Mouse (Mus musculus) hindbrain, embryonic 11.5 days (tissue): ENCODE measurements at regions not wholly inside any gene's neighbourhood (a gene's known extent, or its start where the extent isn't known, plus 50 kb on each side); places are given as distances from the start of the nearest gene placed in this dataset.

Source experiments
- ATAC-seq: fragments of 200-750 bp; cut with Nextera tagmentation; 2 replicates; pipeline ENCODE4 v1.8.0; 2017; ENCODE audit warnings: mild to moderate bottlenecking, moderate TSS enrichment, moderate library complexity; ENCODE audit not compliant: low FRiP score
- DNase-seq: peaks from one replicate; pipeline ENCODE4 v3.0.0-alpha.2; 2015; ENCODE audit warnings: low spot score
- H3K27ac ChIP-seq: fragments of 300-500 bp; sonication (generic); 2 replicates; pipeline ENCODE4 v1.5.1; 2014; ENCODE audit warnings: mild to moderate bottlenecking, low read depth, low read length
- H3K27me3 ChIP-seq: fragments of 300-500 bp; sonication (generic); 2 replicates; pipeline ENCODE4 v1.6.1; 2014; ENCODE audit warnings: mild to moderate bottlenecking, low read length, moderate library complexity, mixed read lengths; ENCODE audit not compliant: control insufficient read depth, insufficient read depth
- H3K36me3 ChIP-seq: fragments of 300-500 bp; sonication (generic); 2 replicates; pipeline ENCODE4 v1.6.1; 2014; ENCODE audit warnings: mild to moderate bottlenecking, low read length, moderate library complexity, mixed read lengths; ENCODE audit not compliant: control insufficient read depth, insufficient read depth
- H3K4me1 ChIP-seq: fragments of 300-500 bp; sonication (generic); replicated peaks from 2 replicates; pipeline ENCODE4 v1.6.1; 2014; ENCODE audit warnings: low read length, mixed read lengths; ENCODE audit not compliant: control insufficient read depth, insufficient read depth
- H3K4me2 ChIP-seq: fragments of 300-500 bp; sonication (generic); replicated peaks from 2 replicates; pipeline ENCODE4 v1.6.1; 2014; ENCODE audit warnings: mild to moderate bottlenecking, low read depth, low read length
- H3K4me3 ChIP-seq: fragments of 300-500 bp; sonication (generic); 2 replicates; pipeline ENCODE4 v1.5.1; 2014; ENCODE audit warnings: low read depth, low read length
- H3K9ac ChIP-seq: fragments of 300-500 bp; sonication (generic); 2 replicates; pipeline ENCODE4 v1.6.1; 2014; ENCODE audit warnings: low read depth, low read length
- H3K9me3 ChIP-seq: fragments of 300-500 bp; sonication (generic); 2 replicates; pipeline ENCODE4 v1.6.1; 2016; ENCODE audit warnings: low read length; ENCODE audit not compliant: control insufficient read depth
- WGBS: fragments of 180-500 bp; shearing (Covaris S2); extraction: QIAGEN DNeasy Blood & Tissue Kit; methylation state at CpG from one replicate; pipeline ENCODE4 v1.1.7; 2014; 5-methylcytosine and 5-hydroxymethylcytosine counted together

DNA sequence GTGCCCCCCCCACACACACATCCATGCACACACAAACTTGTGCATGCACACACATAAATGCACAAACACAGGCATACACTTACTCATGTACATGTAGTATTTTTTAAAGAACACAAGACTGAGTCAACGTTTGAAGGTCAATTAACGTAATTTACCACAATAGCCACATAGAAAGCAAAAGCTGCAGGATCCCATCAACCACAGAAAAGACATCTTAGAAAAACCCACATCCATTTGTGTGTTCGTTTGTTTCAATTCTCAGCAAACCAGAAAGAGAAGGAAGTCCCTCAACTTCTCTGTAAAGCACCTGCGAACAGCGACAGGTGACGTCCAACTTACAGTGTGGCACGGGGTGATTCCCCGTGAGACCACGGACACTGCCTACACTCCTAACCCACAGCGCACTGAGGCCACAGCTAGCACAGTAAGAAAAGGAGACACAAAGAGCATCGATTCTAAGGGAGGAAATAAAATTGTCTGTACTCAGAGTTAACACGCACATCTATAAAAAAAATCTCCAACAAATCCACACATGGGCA is 53.8 kb downstream of the Dio3 start:
- 94% methylated on average over 12 of the region's 12 CpGs for WGBS
- no peak for ATAC-seq
- no peak for DNase-seq

GRCm38 (mm10) chr12:110334609-110335008 is 55.7 kb downstream of the Dio3 start:
- Histone ChIP-seq H3K27me3 (no peaks in the 10 kb centered on the region), H3K9me3 (no peaks in the 10 kb centered on the region), H3K27ac (no peak overlapping the region), H3K9ac (no peak overlapping the region), H3K36me3 (no peaks in the 10 kb centered on the region), H3K4me2 (no peak overlapping the region), H3K4me1 (no peaks in the 10 kb centered on the region), H3K4me3 (no peak overlapping the region)
- DNase-seq (no peak), ATAC-seq (no peak)
- WGBS, result 72% methylated on average over 2 of the region's 2 CpGs

More for the DNA sequence above, 53.8 kb downstream of the Dio3 start:
- no peaks in the 10 kb centered on the region for H3K9me3 ChIP-seq
- H3K27me3 ChIP-seq, result no peaks in the 10 kb centered on the region
- H3K27ac ChIP-seq, result no peak overlapping the region
- no peaks in the 10 kb centered on the region for H3K36me3 ChIP-seq
- no peaks in the 10 kb centered on the region for H3K4me1 ChIP-seq
- H3K4me3 ChIP-seq, result no peak overlapping the region
- no peak overlapping the region for H3K9ac ChIP-seq
- no peak overlapping the region for H3K4me2 ChIP-seq

DNA sequence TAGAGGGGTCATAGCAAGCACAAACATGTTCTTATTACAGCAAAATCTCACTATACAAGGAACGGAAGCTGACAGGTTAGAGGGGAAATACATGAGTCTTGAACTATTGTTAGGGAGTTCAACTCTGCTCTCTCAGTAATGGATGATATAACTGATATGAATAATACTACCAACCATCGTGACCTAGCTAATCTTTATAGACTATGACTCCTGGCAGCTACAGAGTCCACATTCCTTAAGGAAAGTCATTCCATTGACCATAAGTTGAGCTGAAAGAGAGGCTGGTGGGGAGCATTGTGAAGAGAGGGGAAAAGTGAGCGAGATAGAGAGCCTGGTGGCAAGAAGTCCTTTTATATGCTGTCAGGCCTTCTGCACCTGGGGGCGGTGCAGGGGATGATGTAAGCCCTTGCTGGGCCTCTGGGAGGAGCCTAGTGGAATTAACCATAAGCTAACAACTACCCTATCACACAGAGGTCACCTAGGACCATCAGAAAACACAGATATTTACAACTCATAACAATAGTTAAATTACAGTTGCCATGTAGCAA is 65.5 kb downstream of the Dio3 start:
- H3K36me3 ChIP-seq, result no peaks in the 10 kb centered on the region
- H3K4me1 ChIP-seq, result no peaks in the 10 kb centered on the region
- H3K9ac ChIP-seq, result no peak overlapping the region
- DNase-seq (no peak), ATAC-seq (no peak)
- H3K27ac ChIP-seq, result no peak overlapping the region
- no peaks in the 10 kb centered on the region for H3K27me3 ChIP-seq
- H3K9me3 ChIP-seq, result no peaks in the 10 kb centered on the region
- H3K4me3 ChIP-seq, result no peak overlapping the region
- WGBS, result 84% methylated on average over 4 of the region's 4 CpGs
- H3K4me2 ChIP-seq, result no peak overlapping the region

GRCm38 (mm10) chr12:110349621-110350020 is 70.8 kb downstream of the Dio3 start:
- Histone ChIP-seq H3K27me3 (no peaks in the 10 kb centered on the region), H3K9me3 (no peaks in the 10 kb centered on the region), H3K9ac (no peak overlapping the region), H3K4me1 (no peaks in the 10 kb centered on the region), H3K4me3 (no peak overlapping the region), H3K27ac (no peak overlapping the region), H3K36me3 (no peaks in the 10 kb centered on the region), H3K4me2 (no peak overlapping the region)
- WGBS, result 74% methylated on average over 1 of the region's 1 CpGs
- ATAC-seq, result no peak
- DNase-seq, result no peak

GRCm38 (mm10) chr12:110355851-110356250 is 77.0 kb downstream of the Dio3 start:
- Histone ChIP-seq H3K36me3 (no peaks in the 10 kb centered on the region), H3K4me1 (no peaks in the 10 kb centered on the region), H3K4me3 (no peak overlapping the region), H3K4me2 (no peak overlapping the region), H3K9ac (no peak overlapping the region), H3K27ac (no peak overlapping the region), H3K27me3 (no peaks in the 10 kb centered on the region), H3K9me3 (no peaks in the 10 kb centered on the region)
- DNase-seq (no peak), ATAC-seq (no peak)
- WGBS, result 82% methylated on average over 6 of the region's 6 CpGs

- H3K4me3 ChIP-seq, result no peak overlapping the region
- ATAC-seq (no peak), DNase-seq (no peak)
- H3K4me2 ChIP-seq, result no peak overlapping the region
- H3K27ac ChIP-seq, result no peak overlapping the region
- WGBS, result 96% methylated on average over 6 of the region's 6 CpGs
- H3K9me3 ChIP-seq, result no peaks in the 10 kb centered on the region
- no peak overlapping the region for H3K9ac ChIP-seq
- no peaks in the 10 kb centered on the region for H3K36me3 ChIP-seq
- no peaks in the 10 kb centered on the region for H3K4me1 ChIP-seq
- no peaks in the 10 kb centered on the region for H3K27me3 ChIP-seq
These were observed 79.8 kb upstream of the Ppp2r5c start for GRCm38 (mm10) chr12:110367102-110367501.

- Histone ChIP-seq H3K4me3 (no peak overlapping the region), H3K9ac (no peak overlapping the region), H3K36me3 (no peaks in the 10 kb centered on the region), H3K27me3 (no peaks in the 10 kb centered on the region), H3K4me1 (no peaks in the 10 kb centered on the region), H3K9me3 (no peaks in the 10 kb centered on the region), H3K4me2 (no peak overlapping the region), H3K27ac (no peak overlapping the region)
- ATAC-seq (no peak), DNase-seq (no peak)
- 88% methylated on average over 4 of the region's 4 CpGs for WGBS
These were observed 79.1 kb upstream of the Ppp2r5c start for GRCm38 (mm10) chr12:110367822-110368221.

DNA sequence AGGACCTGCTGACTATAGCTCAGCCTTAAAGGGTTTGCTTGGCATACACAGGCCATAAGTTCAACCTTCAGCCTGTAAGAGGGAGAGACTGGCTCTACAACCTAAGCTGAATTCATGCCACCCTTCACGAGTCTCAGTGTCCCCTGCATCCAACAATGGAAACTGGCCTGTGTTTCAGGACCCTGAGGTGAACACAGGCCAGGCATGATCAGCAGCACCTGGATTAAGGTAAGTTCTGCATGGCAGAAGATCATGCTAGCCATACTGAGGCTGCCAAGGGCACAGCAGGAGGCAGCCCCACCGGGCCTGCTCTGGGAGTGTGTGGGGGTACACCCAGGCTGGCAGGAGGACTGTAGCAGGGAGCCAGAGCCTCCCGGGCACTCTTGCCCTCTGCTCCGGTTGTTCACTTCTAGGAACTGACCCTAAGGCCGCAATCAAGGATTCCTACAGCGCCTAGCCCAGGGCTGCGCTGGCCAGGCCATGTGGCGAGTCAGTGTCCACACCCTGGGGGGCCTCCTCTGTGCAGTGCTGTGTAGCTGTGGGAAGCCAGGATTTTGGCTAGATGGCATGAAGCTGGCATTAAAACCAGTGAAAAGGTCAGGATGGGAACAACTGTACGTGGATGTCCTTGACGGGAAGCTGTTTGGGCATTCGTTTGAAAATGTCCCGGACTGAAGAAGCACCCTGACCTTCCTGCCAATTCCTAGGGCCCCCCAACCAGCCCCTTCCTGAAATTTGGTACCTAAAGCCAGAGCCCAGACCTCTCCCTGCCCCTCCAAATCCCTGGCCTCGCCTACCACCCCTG is 74.8 kb upstream of the Ppp2r5c start:
- Histone ChIP-seq H3K4me1 (peaks cover 7% of the 10 kb centered on the region), H3K9me3 (no peaks in the 10 kb centered on the region), H3K27ac (no peak overlapping the region), H3K36me3 (no peaks in the 10 kb centered on the region), H3K4me2 (no peak overlapping the region), H3K27me3 (peaks cover 9% of the 10 kb centered on the region), H3K4me3 (no peak overlapping the region), H3K9ac (no peak overlapping the region)
- DNase-seq, result no peak
- no peak for ATAC-seq
- WGBS, result 71% methylated on average over 13 of the region's 13 CpGs

GRCm38 (mm10) chr12:110372986-110373385 is 73.9 kb upstream of the Ppp2r5c start:
- DNase-seq, result peak; percentile 25
- ATAC-seq, result peak; percentile 33; the same call in 1 of the 2 replicates
- H3K36me3 ChIP-seq, result no peaks in the 10 kb centered on the region
- H3K9me3 ChIP-seq, result no peaks in the 10 kb centered on the region
- H3K27me3 ChIP-seq, result peaks cover 9% of the 10 kb centered on the region
- H3K4me3 ChIP-seq, result no peak overlapping the region
- H3K4me1 ChIP-seq, result peaks cover 7% of the 10 kb centered on the region
- no peak overlapping the region for H3K4me2 ChIP-seq
- H3K9ac ChIP-seq, result no peak overlapping the region
- H3K27ac ChIP-seq, result no peak overlapping the region
- WGBS, result 54% methylated on average over 9 of the region's 9 CpGs
